9 mouse cellular contexts compared by ENCODE assay signal in genomic region chr11:44619887-44620693, GRCm38 (mm10). TPM values are rescaled to one million over a fixed set of nuclear protein-coding genes. Genes with fewer than 3 reads are reported as not detected.
DNase-seq lines count a peak whose midpoint lies in the region; ATAC-seq lines count a peak whose summit lies in the region.
"Had no signal": no experiment of that assay in that cellular context is flagged by ENCODE, and none has a peak within 500 bp of the region (broad histone marks: within the 10 kb centered on the region; RNA-seq: fewer than 3 reads in every experiment).

No protein-coding gene starts in this region.

- no peak for ATAC-seq in hindbrain, embryonic 13.5 days (ENCODE audit: low FRiP score)
- no peak for ATAC-seq in midbrain, embryonic 13.5 days

- H3K27me3 ChIP-seq in forebrain, embryonic 10.5 days (ENCODE audit: poor library complexity, severe bottlenecking) = peaks cover 91% of the 10 kb centered on the region
- H3K27me3 ChIP-seq in hindbrain, embryonic 13.5 days = peaks cover 29% of the 10 kb centered on the region
- peaks cover 54% of the 10 kb centered on the region for H3K27me3 ChIP-seq in midbrain, embryonic 13.5 days

- H3K36me3 ChIP-seq in forebrain, embryonic 10.5 days (replicated peaks) = no peaks in the 10 kb centered on the region
- peaks cover 4% of the 10 kb centered on the region; the same call in 1 of the 2 replicates for H3K36me3 ChIP-seq in hindbrain, embryonic 13.5 days
- no peaks in the 10 kb centered on the region for H3K36me3 ChIP-seq in midbrain, embryonic 13.5 days

- H3K9ac ChIP-seq in hindbrain, embryonic 13.5 days = peak overlapping the region; percentile 99
- H3K9ac ChIP-seq in midbrain, embryonic 13.5 days (replicated peaks) = peak overlapping the region; percentile 93

- under 1% methylated on average over 41 of the region's 41 CpGs for WGBS in forebrain, embryonic 10.5 days
- 1% methylated on average over 41 of the region's 41 CpGs for WGBS in hindbrain, embryonic 13.5 days
- WGBS in midbrain, embryonic 13.5 days = 2% methylated on average over 41 of the region's 41 CpGs

- peaks cover 57% of the 10 kb centered on the region for H3K4me1 ChIP-seq in forebrain, embryonic 10.5 days
- H3K4me1 ChIP-seq in hindbrain, embryonic 13.5 days (replicated peaks) = peaks cover 58% of the 10 kb centered on the region
- peaks cover 40% of the 10 kb centered on the region for H3K4me1 ChIP-seq in midbrain, embryonic 13.5 days (replicated peaks)

- H3K4me2 ChIP-seq in hindbrain, embryonic 13.5 days = peak overlapping the region; percentile 88
- H3K4me2 ChIP-seq in midbrain, embryonic 13.5 days (replicated peaks) = peak overlapping the region; percentile 79

- peak; percentile 38 for DNase-seq in adrenal gland, postnatal 10 days
- DNase-seq in adrenal gland, postnatal 25 days = no peak
- DNase-seq in B cell, adult 2 months = peak; percentile 64 to 66
- DNase-seq in forebrain, embryonic 10.5 days (ENCODE audit: extremely low spot score, low spot score) = peak; percentile 40
- DNase-seq in right cerebral cortex, postnatal 10 days (ENCODE audit: low spot score in 2 of 2) = no peak
- no peak for DNase-seq in left cerebral cortex, postnatal 4 days

- H3K4me3 ChIP-seq in forebrain, embryonic 10.5 days = peak overlapping the region; percentile 63
- peak overlapping the region; percentile 71 for H3K4me3 ChIP-seq in hindbrain, embryonic 13.5 days
- peak overlapping the region; percentile 71 for H3K4me3 ChIP-seq in midbrain, embryonic 13.5 days (replicated peaks)

- 0 out of 2 replicates have a peak overlapping the region, but pooled peaks have one; percentile 2 for H3K27ac ChIP-seq in forebrain, embryonic 10.5 days
- peak overlapping the region; percentile 83 for H3K27ac ChIP-seq in hindbrain, embryonic 13.5 days
- H3K27ac ChIP-seq in midbrain, embryonic 13.5 days = peak overlapping the region; percentile 77

- H3K9me3 ChIP-seq in forebrain, embryonic 10.5 days = no peaks in the 10 kb centered on the region
- H3K9me3 ChIP-seq in hindbrain, embryonic 13.5 days = no peaks in the 10 kb centered on the region
- no peaks in the 10 kb centered on the region for H3K9me3 ChIP-seq in midbrain, embryonic 13.5 days

- intact Hi-C loops in left cerebral cortex, postnatal 4 days (cut with DNase I) = loop anchor here (10.0 kb wide), 2 partner anchors 1265 to 1305 kb away; no protein-coding TSS in a partner anchor

RNA-seq across cellular contexts. Expression of gene Ebf1, which starts 3.0 kb away (rescaled TPM):
- 10 to 100 TPM; 36.1 to 53.0 TPM for total RNA-seq in adrenal gland, postnatal 10 days (2021)
- 18.3 and 25.6 TPM in 2 replicates for total RNA-seq in adrenal gland, postnatal 25 days (2021)
- 8.1 and 8.4 TPM in 2 replicates for polyA plus RNA-seq in forebrain, embryonic 10.5 days (2016; fragmentation: Nextera tagmentation; extraction: Ambion mirVana)
- polyA plus RNA-seq in hindbrain, embryonic 13.5 days (2015; fragmentation: Nextera tagmentation; extraction: Ambion mirVana) = 135 and 159 TPM in 2 replicates
- polyA plus RNA-seq in midbrain, embryonic 13.5 days (2015; fragmentation: Nextera tagmentation; extraction: Ambion mirVana) = 93.8 and 94.0 TPM in 2 replicates
- total RNA-seq in left cerebral cortex, postnatal 4 days (2021) = 1 to 10 TPM; 5.9 to 6.7 TPM
- total RNA-seq: hematopoietic stem cell, adult 5-6 weeks had no signal

Comparison
In these comparisons a context has a peak if more than half of its experiments do, and no peak if none do; other contexts are left out.
1. DNase-seq: peak in adrenal gland, postnatal 10 days (single experiment), B cell, adult 2 months (2 of 2) and forebrain, embryonic 10.5 days (single experiment); none in adrenal gland, postnatal 25 days (single experiment), right cerebral cortex, postnatal 10 days (0 of 2) and left cerebral cortex, postnatal 4 days (single experiment).
2. H3K27ac ChIP-seq: peak in every context shown above with its lines; median percentile 83 in hindbrain, embryonic 13.5 days; 77 in midbrain, embryonic 13.5 days; 2 in forebrain, embryonic 10.5 days.
3. Peak in every context shown above with its lines, with median percentiles within 50 percentile points of each other: H3K4me3 ChIP-seq.